Mouse (Mus musculus) kidney, embryonic 15.5 days (tissue): ENCODE measurements around the gene Zfp646. TPM values are rescaled to one million over a fixed set of nuclear protein-coding genes. Genes with fewer than 3 reads are reported as not detected.
A peak's percentile ranks its signal among the peaks of the same experiment; 100 is the strongest.

Experiments used
- ATAC-seq: fragments of 200-750 bp; cut with Nextera tagmentation; replicated peaks from 2 replicates; pipeline ENCODE4 v1.8.0; 2017; ENCODE audit warnings: moderate TSS enrichment; ENCODE audit not compliant: low FRiP score
- H3K27ac ChIP-seq: fragments of 300-500 bp; sonication (generic); 2 replicates; pipeline ENCODE4 v1.5.1; 2015; ENCODE audit warnings: mild to moderate bottlenecking, inconsistent platforms
- H3K27me3 ChIP-seq: fragments of 300-500 bp; sonication (generic); 2 replicates; pipeline ENCODE4 v1.6.1; 2015; ENCODE audit warnings: inconsistent platforms
- H3K36me3 ChIP-seq: fragments of 300-500 bp; sonication (generic); 2 replicates; pipeline ENCODE4 v1.6.1; 2015; ENCODE audit warnings: inconsistent platforms
- H3K4me1 ChIP-seq: fragments of 300-500 bp; sonication (generic); 2 replicates; pipeline ENCODE4 v1.6.1; 2015; ENCODE audit warnings: inconsistent platforms
- H3K4me2 ChIP-seq: fragments of 300-500 bp; sonication (generic); 2 replicates; pipeline ENCODE4 v1.6.1; 2015; ENCODE audit warnings: moderate library complexity, mild to moderate bottlenecking, inconsistent platforms
- H3K4me3 ChIP-seq: fragments of 300-500 bp; sonication (generic); replicated peaks from 2 replicates; pipeline ENCODE4 v1.5.1; 2015; ENCODE audit warnings: mild to moderate bottlenecking, inconsistent platforms
- H3K9ac ChIP-seq: fragments of 300-500 bp; sonication (generic); 2 replicates; pipeline ENCODE4 v1.6.1; 2015; ENCODE audit warnings: mild to moderate bottlenecking, inconsistent platforms
- H3K9me3 ChIP-seq: fragments of 300-500 bp; sonication (generic); replicated peaks from 2 replicates; pipeline ENCODE4 v1.6.1; 2016; ENCODE audit warnings: inconsistent platforms
- WGBS: fragments of 180-500 bp; shearing (Covaris S2); methylation state at CpG from one replicate; pipeline ENCODE4 v1.1.7; 2015; ENCODE audit warnings: mixed read lengths; 5-methylcytosine and 5-hydroxymethylcytosine counted together
- polyA plus RNA-seq: library from polyadenylated mRNA; unstranded; fragments of >200 nt; fragmentation: Nextera tagmentation; extraction: Ambion mirVana; gene quantifications from 2 replicates; pipeline ENCODE4 v1.2.1, GENCODE M21; 2015

The Zfp646 gene
- polyA plus RNA-seq, 1 experiment from 2014 or later: 13.7 TPM

DNA sequence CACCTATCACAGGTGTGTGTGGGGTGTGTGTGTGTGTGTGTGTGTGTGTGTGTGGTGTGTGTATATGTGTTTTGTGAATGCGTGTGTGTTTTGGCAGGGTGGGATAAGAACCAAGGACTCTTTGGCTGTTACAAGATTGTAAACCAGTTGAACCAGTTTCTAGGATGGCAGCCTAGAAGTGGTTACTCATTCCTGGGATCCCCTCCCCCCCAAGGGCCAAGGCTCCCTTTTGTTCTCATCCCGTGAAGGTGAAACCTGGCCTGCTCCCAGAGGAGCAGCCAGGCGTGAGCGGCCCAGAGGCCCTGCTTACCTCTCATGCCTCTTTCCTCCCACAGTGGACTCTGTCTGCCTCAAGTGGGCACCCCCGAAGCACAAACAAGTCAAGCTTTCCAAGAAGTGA is 49.2 kb downstream of the Zfp646 start:
- peak overlapping the region; percentile 8; the same call in 1 of the 2 replicates for H3K4me2 ChIP-seq
- no peak overlapping the region for H3K4me3 ChIP-seq
- peaks cover 59% of the 10 kb centered on the region for H3K4me1 ChIP-seq
- no peaks in the 10 kb centered on the region for H3K9me3 ChIP-seq
- peak overlapping the region; percentile 93 for H3K27ac ChIP-seq
- H3K36me3 ChIP-seq: peaks cover 64% of the 10 kb centered on the region
- 36% methylated on average over 5 of the region's 5 CpGs for WGBS
- H3K27me3 ChIP-seq: peaks cover 9% of the 10 kb centered on the region
- 0 out of 2 replicates have a peak overlapping the region, but pooled peaks have one; percentile 7 for H3K9ac ChIP-seq
- ATAC-seq: peak; percentile 80

DNA sequence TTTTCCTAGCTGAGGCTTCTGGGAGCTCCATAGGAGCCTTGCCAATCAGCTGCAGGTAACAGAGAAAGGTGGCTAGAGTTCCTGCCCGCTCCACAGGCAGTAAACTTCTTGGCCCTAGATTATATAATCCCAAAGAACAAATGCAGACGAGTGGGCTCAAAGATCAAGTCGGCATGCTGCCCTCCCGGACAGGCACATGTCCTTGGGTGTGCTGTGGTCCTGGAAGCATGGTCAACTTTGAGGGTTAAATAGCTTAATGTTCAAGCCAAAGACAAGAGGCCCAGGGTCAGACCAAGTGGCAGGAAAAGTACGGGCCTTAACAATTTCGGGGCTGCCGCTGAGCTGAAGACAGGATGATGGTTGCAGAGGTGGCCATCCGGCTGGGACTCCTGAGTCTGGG is 50.0 kb downstream of the Zfp646 start:
- Histone ChIP-seq H3K4me3 (no peak overlapping the region), H3K36me3 (peaks cover 57% of the 10 kb centered on the region), H3K4me1 (peaks cover 65% of the 10 kb centered on the region), H3K4me2 (peak overlapping the region; percentile 19; the same call in 1 of the 2 replicates), H3K27ac (peak overlapping the region; percentile 93), H3K27me3 (peaks cover 9% of the 10 kb centered on the region), H3K9ac (peak overlapping the region; percentile 7; the same call in 1 of the 2 replicates), H3K9me3 (no peaks in the 10 kb centered on the region)
- no peak for ATAC-seq
- 74% methylated on average over 8 of the region's 8 CpGs for whole genome bisulfite sequencing

DNA sequence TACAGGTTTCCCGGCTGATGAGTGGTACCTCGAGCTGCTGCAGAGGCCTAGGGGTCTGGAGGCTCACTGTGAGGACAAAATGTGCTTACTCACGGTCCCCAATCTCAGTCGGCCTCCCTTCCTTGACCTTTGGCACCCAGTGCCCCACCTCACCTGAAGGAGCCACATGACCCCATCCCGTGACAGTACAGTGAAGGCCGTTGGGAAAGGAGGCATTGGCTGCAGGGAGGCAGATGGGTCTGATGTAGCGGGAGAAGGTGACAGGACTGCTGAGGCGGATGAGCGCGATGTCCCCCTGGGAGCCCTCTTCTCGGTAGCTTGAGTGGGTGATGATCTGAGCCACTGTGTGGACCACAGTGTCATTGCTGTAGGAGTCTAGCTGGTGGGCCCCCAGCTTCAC is 50.8 kb downstream of the Zfp646 start:
- Histone ChIP-seq H3K4me2 (peak overlapping the region; percentile 55), H3K9me3 (no peaks in the 10 kb centered on the region), H3K4me1 (peaks cover 73% of the 10 kb centered on the region), H3K27me3 (peaks cover 9% of the 10 kb centered on the region), H3K4me3 (no peak overlapping the region), H3K9ac (no peak overlapping the region), H3K27ac (peak overlapping the region; percentile 93), H3K36me3 (peaks cover 52% of the 10 kb centered on the region)
- no peak for ATAC-seq
- 80% methylated on average over 11 of the region's 11 CpGs for WGBS

DNA sequence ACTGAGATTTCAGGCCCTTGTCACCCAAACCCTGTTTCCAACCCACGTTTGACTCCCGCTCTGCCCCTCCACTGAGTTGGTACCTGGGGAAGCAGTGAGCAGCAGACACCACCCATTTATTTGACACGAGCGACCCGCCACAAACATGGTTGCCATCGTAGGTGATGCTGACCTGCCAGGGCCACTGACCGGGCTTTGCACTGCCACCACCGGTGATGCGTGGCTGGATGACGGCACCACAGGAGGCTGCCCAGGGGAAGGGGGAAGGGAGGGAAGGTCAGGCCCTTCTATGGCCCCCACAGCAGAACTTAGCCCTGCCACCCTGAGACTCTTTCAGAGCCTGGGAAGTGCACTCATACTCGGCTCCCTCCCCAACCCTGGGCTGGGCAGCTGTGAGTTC is 51.7 kb downstream of the Zfp646 start:
- H3K4me1 ChIP-seq: peaks cover 82% of the 10 kb centered on the region
- peaks cover 43% of the 10 kb centered on the region for H3K36me3 ChIP-seq
- H3K4me3 ChIP-seq: peak overlapping the region; percentile 53
- WGBS: 71% methylated on average over 11 of the region's 11 CpGs
- H3K27ac ChIP-seq: peak overlapping the region; percentile 93
- no peaks in the 10 kb centered on the region for H3K9me3 ChIP-seq
- H3K27me3 ChIP-seq: peaks cover 9% of the 10 kb centered on the region
- H3K9ac ChIP-seq: 0 out of 2 replicates have a peak overlapping the region, but pooled peaks have one; percentile 64
- H3K4me2 ChIP-seq: peak overlapping the region; percentile 55
- ATAC-seq: no peak

DNA sequence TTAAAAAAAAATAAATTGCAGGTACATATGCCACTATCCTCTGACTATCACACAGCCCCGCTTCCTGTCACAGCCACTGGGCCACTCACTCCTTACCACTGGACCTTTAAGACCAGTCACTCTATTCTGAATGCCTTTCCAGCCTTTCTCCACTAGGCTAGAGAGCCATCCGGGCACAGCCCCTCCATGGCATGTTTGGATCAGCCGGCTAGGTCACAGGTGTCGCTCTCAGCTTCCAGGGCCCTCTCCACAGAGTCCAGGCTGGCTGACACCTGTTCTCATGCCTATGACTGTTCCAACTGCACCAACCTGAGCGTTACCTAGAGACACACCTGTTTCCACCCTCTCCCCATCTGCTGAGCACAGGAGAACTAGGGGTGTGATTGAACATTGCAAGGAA is 52.6 kb downstream of the Zfp646 start:
- Histone ChIP-seq H3K27me3 (peaks cover 9% of the 10 kb centered on the region), H3K9ac (peak overlapping the region; percentile 64; the same call in 1 of the 2 replicates), H3K9me3 (no peaks in the 10 kb centered on the region), H3K4me2 (peak overlapping the region; percentile 55), H3K4me1 (peaks cover 91% of the 10 kb centered on the region), H3K27ac (peak overlapping the region; percentile 93), H3K4me3 (peak overlapping the region; percentile 53), H3K36me3 (peaks cover 38% of the 10 kb centered on the region)
- ATAC-seq: no peak
- WGBS: 43% methylated on average over 5 of the region's 5 CpGs

DNA sequence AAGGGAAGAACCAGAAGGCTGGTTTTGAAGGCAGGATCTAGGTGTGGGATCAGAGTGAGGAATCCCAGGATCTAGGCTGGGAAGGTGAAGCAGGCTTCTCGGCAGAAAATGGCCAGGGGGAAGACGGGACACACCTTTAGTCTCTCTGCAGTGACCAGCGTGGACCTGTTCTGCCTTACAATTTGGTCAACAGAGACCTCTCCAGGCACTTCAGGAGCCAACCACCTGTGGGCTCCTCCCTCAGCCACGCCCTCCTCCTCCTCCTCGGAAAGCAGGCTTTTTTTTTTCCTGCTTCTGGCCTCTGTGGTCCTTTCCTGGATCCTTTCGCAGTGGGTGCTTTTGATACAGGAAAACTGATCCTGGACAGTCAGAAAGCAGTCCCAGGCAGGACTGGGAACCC is 53.9 kb downstream of the Zfp646 start, which contains the start of gene Prss8:
TSS of gene Prss8 (minus strand) at position 182 of the 400 bp plus-strand sequence.
- Histone ChIP-seq H3K4me3 (peak within 1 kb of the TSS; percentile 53), H3K27ac (peak within 1 kb of the TSS; percentile 93), H3K4me2 (peak within 1 kb of the TSS; percentile 55), H3K36me3 (peaks cover 25% of the 10 kb centered on the region), H3K9ac (peak within 1 kb of the TSS; percentile 64), H3K9me3 (no peaks in the 10 kb centered on the region), H3K27me3 (peaks cover 9% of the 10 kb centered on the region), H3K4me1 (peaks cover 92% of the 10 kb centered on the region)
- WGBS: 4% methylated on average over 6 of the region's 6 CpGs
- peak; percentile 30; the same call in 1 of the 2 replicates for ATAC-seq

DNA sequence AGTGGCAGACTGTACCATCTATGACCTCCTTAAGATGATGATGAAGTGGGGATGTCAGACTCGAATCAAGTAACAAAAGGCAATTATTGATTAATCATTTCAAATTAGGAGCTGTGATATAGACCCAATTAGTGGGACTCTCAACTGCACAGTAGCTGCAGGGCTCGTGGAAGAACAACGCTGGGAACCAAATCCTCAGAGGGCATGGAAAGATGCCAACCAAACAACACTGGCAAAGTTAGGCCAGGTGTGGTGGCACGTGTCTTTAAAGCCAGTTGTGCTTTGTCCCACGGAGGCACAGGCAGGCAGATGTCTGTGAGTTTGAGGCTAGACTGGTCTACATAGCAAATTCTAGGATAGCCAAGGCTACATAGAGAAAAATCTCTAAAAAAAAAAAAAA is 54.6 kb downstream of the Zfp646 start:
- Histone ChIP-seq H3K4me3 (no peak overlapping the region), H3K9me3 (no peaks in the 10 kb centered on the region), H3K27me3 (peaks cover 9% of the 10 kb centered on the region), H3K4me2 (no peak overlapping the region; the same call in 1 of the 2 replicates), H3K36me3 (peaks cover 18% of the 10 kb centered on the region), H3K9ac (no peak overlapping the region), H3K4me1 (peaks cover 88% of the 10 kb centered on the region), H3K27ac (0 out of 2 replicates have a peak overlapping the region, but pooled peaks have one; percentile 89)
- ATAC-seq: no peak
- WGBS: 81% methylated on average over 5 of the region's 5 CpGs

DNA sequence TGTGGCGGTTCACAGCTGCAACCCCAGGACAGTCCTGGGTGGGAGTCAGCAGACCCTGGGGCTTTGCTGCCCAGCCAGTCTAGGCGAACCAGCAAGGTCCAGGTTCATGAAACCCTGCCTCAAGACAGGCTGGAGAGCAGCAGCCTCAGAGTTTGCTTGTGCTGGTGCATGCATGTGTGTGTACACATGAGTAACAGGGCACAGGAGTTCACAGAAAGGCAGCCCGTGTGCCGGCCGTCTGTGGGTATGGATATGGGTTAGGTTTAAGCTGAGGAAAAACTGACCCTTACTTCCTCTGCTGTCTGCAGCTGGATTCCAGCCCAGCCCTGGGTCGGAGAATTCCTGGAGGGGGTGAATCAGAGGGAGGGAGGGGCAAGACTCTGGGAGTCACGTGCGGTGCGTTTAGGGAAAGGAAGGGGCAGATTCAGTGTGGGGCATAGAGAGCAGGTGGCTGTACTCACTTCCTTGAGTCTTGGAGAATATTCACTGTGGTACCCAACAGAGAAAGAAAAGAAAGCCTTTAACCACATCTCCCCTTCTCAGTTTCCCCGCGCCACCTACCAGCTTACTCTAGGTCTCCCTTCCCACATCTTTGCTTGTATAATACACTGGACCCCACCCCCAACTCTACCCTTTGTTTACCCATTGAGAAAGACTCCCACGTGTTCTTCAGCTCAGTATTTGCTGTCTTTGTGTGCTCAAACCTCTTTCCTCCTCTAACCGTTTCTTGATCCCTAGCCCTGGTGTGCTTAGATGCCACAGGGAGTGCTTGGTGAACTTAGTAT is 55.5 kb downstream of the Zfp646 start:
- peak overlapping the region; percentile 89 for H3K27ac ChIP-seq
- ATAC-seq: no peak
- H3K4me3 ChIP-seq: no peak overlapping the region
- H3K36me3 ChIP-seq: peaks cover 9% of the 10 kb centered on the region
- peaks cover 88% of the 10 kb centered on the region for H3K4me1 ChIP-seq
- H3K9ac ChIP-seq: no peak overlapping the region
- no peaks in the 10 kb centered on the region for H3K9me3 ChIP-seq
- H3K27me3 ChIP-seq: peaks cover 9% of the 10 kb centered on the region
- 32% methylated on average over 13 of the region's 13 CpGs for WGBS
- H3K4me2 ChIP-seq: peak overlapping the region; percentile 4

DNA sequence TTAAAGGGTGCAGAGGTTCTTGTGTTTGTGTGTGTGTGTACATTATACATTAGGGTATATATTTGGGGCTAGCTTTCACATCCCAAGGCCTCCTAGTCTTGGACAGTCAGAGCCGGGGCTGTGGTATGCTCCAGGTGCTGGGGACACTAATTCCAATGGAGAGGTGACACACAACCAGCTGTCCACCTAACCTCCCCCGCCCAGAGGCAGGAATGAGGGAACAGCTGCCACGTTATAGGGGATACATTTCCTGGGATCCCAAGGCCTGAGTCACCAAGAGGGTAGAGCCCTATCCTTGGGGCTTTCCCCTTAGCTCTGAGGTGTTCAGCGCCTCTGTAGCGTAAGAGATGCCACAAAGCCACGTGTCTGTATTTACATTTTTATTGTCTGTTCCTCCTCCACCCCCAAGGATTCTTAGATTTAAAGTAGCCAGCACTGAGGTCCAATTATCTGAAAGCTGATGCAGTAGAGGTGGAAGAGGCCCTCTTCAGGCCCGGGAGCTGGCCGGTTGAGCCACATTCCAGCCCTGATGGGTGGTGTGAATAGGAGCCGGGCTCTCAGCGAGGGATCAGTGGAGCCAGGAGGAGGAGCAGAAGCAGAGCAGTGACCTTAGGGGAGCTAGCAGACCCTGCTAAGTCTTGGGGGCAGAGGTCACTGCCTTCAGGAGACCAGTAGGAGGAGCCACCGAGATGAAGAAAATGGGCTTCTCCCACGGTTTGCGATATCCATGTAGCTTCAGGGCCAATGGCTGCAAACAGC is 56.4 kb downstream of the Zfp646 start:
- Histone ChIP-seq H3K9ac (0 out of 2 replicates have a peak overlapping the region, but pooled peaks have one; percentile 8), H3K4me1 (peaks cover 80% of the 10 kb centered on the region), H3K27me3 (peaks cover 9% of the 10 kb centered on the region), H3K9me3 (no peaks in the 10 kb centered on the region), H3K4me2 (peak overlapping the region; percentile 8; the same call in 1 of the 2 replicates), H3K4me3 (no peak overlapping the region), H3K27ac (peak overlapping the region; percentile 89), H3K36me3 (no peaks in the 10 kb centered on the region)
- no peak for ATAC-seq
- 19% methylated on average over 13 of the region's 13 CpGs for WGBS

DNA sequence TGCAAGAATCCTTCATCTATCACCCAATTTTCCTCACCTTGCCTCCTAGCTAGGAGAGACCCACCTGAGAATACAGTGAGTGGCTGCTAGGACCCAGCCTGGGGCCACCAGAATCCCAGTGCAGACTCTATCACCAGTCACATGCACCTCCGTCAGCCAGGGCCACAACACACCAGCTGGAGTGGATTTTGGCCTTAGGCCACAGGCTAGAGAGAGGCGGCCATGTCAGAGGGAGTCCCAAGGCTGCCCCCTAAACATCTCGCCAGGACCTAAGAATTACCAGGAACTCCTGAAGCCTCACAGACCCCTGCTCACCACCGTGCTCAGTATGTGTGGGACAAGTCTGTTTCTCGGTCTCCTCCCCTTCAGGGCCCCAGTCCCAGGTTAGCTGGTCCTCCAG is 58.1 kb downstream of the Zfp646 start:
- ATAC-seq: no peak
- Histone ChIP-seq H3K9me3 (no peaks in the 10 kb centered on the region), H3K27ac (peak overlapping the region; percentile 80; the same call in 1 of the 2 replicates), H3K36me3 (no peaks in the 10 kb centered on the region), H3K9ac (0 out of 2 replicates have a peak overlapping the region, but pooled peaks have one; percentile 44), H3K4me2 (no peak overlapping the region), H3K27me3 (peaks cover 4% of the 10 kb centered on the region), H3K4me1 (peaks cover 65% of the 10 kb centered on the region), H3K4me3 (no peak overlapping the region)
- WGBS: 83% methylated on average over 5 of the region's 5 CpGs

DNA sequence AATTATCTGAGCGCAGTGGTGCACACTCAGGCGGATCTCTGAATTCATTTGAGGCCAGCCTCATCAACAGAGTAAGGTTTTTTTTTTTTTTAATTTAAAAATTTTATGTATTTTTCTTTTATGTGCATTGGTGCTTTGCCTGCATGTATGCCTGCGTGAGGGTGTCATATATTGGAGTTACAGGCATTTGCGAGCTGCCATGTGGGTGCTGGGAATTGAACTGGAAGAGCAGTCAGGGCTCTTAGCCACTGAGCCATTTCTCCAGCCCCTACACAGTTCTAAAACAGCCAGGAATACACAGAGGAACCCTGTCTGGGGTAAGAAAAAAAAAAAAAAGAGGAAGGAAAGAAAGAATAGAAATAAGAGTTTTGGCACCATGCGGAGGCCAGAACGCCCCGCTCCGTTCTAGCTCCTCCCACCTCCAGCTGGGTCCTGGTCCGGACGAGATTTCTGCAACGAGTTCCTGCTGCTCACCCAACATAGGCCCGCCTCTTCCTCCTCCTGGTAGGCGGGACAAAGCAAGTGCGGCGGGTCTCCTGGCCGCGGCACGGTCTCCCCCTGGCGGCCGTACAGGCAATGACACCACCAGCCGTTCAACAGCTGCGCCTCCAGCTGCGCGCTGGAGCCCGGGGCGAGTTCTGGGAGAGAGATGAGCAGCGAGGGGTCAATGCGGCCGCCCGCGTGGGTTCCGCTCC is 59.2 kb downstream of the Zfp646 start:
- peak overlapping the region; percentile 78 for H3K4me3 ChIP-seq
- H3K36me3 ChIP-seq: no peaks in the 10 kb centered on the region
- ATAC-seq: peak; percentile 92
- peak overlapping the region; percentile 85 for H3K9ac ChIP-seq
- 6% methylated on average over 32 of the region's 32 CpGs for WGBS
- H3K27ac ChIP-seq: peak overlapping the region; percentile 80
- H3K4me2 ChIP-seq: peak overlapping the region; percentile 99
- H3K9me3 ChIP-seq: no peaks in the 10 kb centered on the region
- peaks cover 58% of the 10 kb centered on the region for H3K4me1 ChIP-seq
- no peaks in the 10 kb centered on the region for H3K27me3 ChIP-seq
